Mouse (Mus musculus) adrenal gland (tissue): ENCODE measurements around the gene Lmntd1.
"Not testable (repeated sequence)": the region's sequence is repeated elsewhere in the genome, so short reads cannot be mapped to it uniquely, and the experiment has no call there.

Experiments used
- intact Hi-C: fragments of 180-260 bp; cut with DNase I; formaldehyde crosslinking; loops from one replicate; pipeline ENCODE4 v1.15.1; 2025

Lmntd1 gene

GRCm38 (mm10) chr6:145347641-145348040 lies 266.5 kb downstream of the Lmntd1 start:
- intact Hi-C loops: loop anchor here (10.0 kb wide), 1 partner anchor 243 kb away; no protein-coding TSS in a partner anchor

- intact Hi-C loops: loop anchor here (10.0 kb wide), 1 partner anchor 242 kb away; no protein-coding TSS in a partner anchor
These were observed 267.1 kb downstream of the Lmntd1 start for GRCm38 (mm10) chr6:145346789-145347557.

GRCm38 (mm10) chr6:145346305-145346704 lies 267.8 kb downstream of the Lmntd1 start:
- intact Hi-C loops: loop anchor here (10.0 kb wide), 1 partner anchor 242 kb away; no protein-coding TSS in a partner anchor

GRCm38 (mm10) chr6:145344719-145345118 lies 269.4 kb downstream of the Lmntd1 start:
- intact Hi-C loops: loop anchor here (10.0 kb wide), 1 partner anchor 240 kb away; no protein-coding TSS in a partner anchor

- intact Hi-C loops: loop anchor here (10.0 kb wide), 1 partner anchor 239 kb away; no protein-coding TSS in a partner anchor
These were observed 270.7 kb downstream of the Lmntd1 start for GRCm38 (mm10) chr6:145343457-145343856.

GRCm38 (mm10) chr6:145342836-145343235 lies 271.3 kb downstream of the Lmntd1 start:
- intact Hi-C loops: loop anchor here (10.0 kb wide), 1 partner anchor 238 kb away; no protein-coding TSS in a partner anchor

GRCm38 (mm10) chr6:145341301-145342193 lies 272.6 kb downstream of the Lmntd1 start:
- intact Hi-C loops: loop anchor here (2.0 to 10.0 kb wide), 3 partner anchors 91 to 237 kb away; partner anchors contain the start of gene Kras

- intact Hi-C loops: loop anchor here (2.0 to 10.0 kb wide), 3 partner anchors 90 to 236 kb away; partner anchors contain the start of gene Kras
These were observed 273.4 kb downstream of the Lmntd1 start for GRCm38 (mm10) chr6:145340657-145341146.

- intact Hi-C loops: loop anchor here (2.0 to 10.0 kb wide), 3 partner anchors 89 to 235 kb away; partner anchors contain the start of gene Kras
These were observed 274.0 kb downstream of the Lmntd1 start for GRCm38 (mm10) chr6:145339956-145340656.

- intact Hi-C loops: no loop called here
These were observed 275.4 kb downstream of the Lmntd1 start for GRCm38 (mm10) chr6:145338571-145339294.

GRCm38 (mm10) chr6:145337521-145337920 lies 276.6 kb downstream of the Lmntd1 start:
- intact Hi-C loops: not testable (repeated sequence)

GRCm38 (mm10) chr6:145335876-145336768 lies 278.0 kb downstream of the Lmntd1 start:
- intact Hi-C loops: no loop called here

- intact Hi-C loops: no loop called here
These were observed 279.9 kb downstream of the Lmntd1 start for GRCm38 (mm10) chr6:145334211-145334610.

GRCm38 (mm10) chr6:145326141-145326806 lies 287.8 kb downstream of the Lmntd1 start:
- intact Hi-C loops: no loop called here

- intact Hi-C loops: no loop called here
These were observed 289.0 kb downstream of the Lmntd1 start for GRCm38 (mm10) chr6:145325095-145325494.

- intact Hi-C loops: no loop called here
These were observed 289.6 kb downstream of the Lmntd1 start for GRCm38 (mm10) chr6:145324470-145324869.

- intact Hi-C loops: no loop called here
These were observed 291.9 kb downstream of the Lmntd1 start for GRCm38 (mm10) chr6:145322246-145322645.

GRCm38 (mm10) chr6:145320156-145320555 lies 294.0 kb downstream of the Lmntd1 start:
- intact Hi-C loops: no loop called here
